Mouse (Mus musculus) layer of hippocampus, adult 9-10 months (tissue): ENCODE results near the gene Tnik.

Experiments used
- DNase-seq: peaks from one replicate; pipeline ENCODE4 v3.0.0; 2022; ENCODE audit warnings: low spot score

The Tnik gene

DNA sequence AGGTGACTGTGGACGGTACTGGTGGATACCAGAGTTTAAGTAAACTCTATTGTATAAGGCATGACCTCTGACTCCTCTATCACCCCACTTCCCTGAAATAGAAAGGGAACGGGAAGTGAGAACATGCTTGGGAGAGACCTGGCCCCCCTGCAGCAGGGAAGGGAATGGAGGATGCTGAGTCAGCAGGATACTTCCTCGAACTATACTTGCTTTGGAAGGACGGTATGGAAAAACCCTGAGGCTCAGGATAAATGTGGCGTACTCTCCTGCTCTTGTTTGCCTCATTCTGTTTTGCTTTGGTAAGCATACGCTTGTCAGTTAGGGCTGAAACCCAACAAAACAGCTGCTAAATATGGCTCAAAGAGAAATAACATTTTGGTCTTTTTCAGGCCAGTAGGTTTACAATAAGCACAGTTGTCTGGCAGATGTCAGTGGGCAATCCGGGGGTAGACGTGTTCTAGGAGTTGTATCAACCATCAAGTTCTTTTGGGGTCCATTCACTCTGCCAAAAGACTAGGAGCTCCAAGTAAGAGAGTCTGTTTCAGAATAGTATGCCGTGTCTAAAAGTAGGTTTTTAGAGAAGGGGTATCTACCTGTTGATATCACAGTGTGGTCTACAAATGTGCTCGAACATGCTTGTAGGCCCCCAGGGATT is 87.3 kb downstream of the Tnik start:
- DNase-seq = no peak

GRCm38 (mm10) chr3:28358391-28358790 is 95.4 kb downstream of the Tnik start:
- no peak for DNase-seq

DNA sequence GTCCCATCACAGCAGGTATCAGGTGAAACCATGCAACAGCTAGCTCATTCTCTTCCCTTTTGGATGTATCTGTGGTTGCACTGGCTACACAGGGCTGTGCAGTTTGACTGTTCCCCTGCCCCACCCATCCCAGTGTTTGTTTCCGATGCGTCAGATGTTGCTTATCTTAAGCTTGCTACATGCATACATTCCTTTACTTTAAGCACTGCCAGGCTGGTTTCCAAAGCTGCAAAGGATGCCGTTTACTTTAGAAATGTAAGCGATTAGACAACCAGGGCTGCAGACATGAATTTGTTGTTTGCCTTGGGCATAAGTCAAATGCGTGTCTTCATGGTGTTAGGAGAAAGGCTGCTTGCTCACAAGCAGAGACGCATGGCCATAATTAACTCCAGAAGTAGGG is 96.1 kb downstream of the Tnik start:
- no peak for DNase-seq

DNA sequence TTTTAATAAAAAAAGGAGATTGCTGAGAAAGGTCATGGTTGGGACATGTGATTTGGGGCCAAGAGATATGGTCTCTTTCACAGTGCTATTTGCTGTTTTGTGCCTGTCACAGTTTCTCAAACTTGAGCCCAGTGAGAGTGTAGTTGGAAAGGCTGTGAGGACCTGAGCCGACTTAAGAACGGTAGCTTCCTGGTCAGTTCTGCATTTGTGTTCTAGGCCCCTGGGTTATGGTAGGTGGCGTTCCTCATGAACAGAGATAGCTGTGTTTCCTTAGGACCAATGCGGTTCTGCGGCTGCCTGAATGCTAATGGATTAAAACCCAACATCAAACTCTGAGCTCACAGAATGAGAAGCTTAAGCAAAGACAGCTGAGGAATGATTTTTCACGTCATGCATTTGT is 98.0 kb downstream of the Tnik start:
- DNase-seq = no peak

- no peak for DNase-seq
These were observed 100.6 kb downstream of the Tnik start for GRCm38 (mm10) chr3:28363441-28364125.

- DNase-seq = no peak
These were observed 105.7 kb downstream of the Tnik start for GRCm38 (mm10) chr3:28368746-28369145.

DNA sequence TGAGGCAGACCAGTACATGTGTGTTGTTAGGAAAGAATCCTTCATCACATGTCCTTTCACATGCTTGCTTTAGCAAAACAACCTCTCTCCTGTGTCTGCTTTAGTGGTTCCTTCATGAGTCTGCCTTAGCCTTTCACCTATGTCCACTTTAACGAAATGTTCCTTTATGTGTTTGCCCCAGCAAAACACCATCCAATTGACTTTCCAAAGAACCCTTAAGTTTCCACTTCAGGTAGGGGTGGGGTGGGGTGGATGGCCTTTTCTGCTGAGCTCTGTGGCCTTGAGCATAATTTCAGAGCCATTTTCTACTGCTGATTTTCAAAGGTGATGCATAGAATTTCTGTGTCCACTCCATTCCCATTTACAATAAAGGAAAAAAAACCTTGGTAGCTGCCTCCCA is 106.3 kb downstream of the Tnik start:
- DNase-seq = no peak

GRCm38 (mm10) chr3:28369698-28370097 is 106.7 kb downstream of the Tnik start:
- DNase-seq = no peak

- DNase-seq = no peak
These were observed 108.6 kb downstream of the Tnik start for GRCm38 (mm10) chr3:28371583-28371982.

DNA sequence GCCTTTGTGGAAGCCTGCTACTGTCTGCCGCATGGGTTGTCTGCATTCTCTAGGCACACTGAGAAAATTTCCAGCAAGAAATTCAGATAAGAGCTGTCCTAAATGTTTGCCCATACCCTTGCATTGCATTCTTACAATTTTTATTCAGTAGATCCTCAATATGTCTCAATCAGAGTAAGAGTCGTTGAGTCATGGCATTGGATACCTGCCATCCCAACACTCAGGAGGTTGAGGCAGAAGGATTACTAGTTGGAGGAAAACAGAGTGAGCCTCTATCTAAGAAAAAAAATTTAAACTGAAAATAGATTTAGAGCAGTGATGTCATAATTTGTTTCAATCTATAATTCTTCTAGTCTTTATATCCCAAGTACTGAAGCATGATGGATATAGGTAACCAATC is 109.4 kb downstream of the Tnik start:
- DNase-seq = no peak

DNA sequence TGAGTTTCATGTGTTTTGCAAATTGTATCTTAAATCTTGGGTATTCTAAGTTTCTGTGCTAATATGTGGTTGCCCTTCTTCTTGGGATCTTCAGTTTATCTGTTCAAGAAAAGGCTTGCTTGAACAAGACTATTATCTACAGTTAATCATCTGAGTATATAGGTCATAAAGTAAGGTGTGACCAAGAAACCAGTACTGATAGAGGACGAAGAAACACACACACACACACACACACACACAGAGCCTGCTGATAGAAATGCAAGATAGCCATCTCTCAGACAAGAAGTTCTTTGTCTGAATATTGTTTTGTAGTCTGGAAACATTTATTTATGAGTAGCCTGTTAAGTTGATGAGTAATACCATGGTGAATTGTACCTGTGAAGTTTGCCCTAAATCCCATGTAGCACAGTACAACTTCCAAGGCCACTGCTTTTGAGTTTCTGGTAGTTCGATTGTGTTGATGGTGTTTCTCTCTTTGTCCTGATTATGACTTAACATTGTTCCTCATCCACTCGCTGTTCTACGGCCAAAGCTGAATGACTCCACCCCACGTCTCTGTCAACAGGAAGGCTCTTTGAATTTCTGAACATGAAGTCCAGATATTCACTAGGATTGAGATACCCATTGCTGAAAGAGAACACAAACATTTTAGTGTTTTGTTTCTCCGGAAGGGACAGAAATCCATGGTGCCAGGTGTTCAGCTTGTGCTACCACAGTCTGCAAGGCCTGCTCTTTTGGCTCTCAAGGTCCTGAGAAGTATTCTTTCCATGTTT is 111.9 kb downstream of the Tnik start:
- no peak for DNase-seq

- DNase-seq = no peak
These were observed 117.2 kb downstream of the Tnik start for GRCm38 (mm10) chr3:28380224-28380623.

DNA sequence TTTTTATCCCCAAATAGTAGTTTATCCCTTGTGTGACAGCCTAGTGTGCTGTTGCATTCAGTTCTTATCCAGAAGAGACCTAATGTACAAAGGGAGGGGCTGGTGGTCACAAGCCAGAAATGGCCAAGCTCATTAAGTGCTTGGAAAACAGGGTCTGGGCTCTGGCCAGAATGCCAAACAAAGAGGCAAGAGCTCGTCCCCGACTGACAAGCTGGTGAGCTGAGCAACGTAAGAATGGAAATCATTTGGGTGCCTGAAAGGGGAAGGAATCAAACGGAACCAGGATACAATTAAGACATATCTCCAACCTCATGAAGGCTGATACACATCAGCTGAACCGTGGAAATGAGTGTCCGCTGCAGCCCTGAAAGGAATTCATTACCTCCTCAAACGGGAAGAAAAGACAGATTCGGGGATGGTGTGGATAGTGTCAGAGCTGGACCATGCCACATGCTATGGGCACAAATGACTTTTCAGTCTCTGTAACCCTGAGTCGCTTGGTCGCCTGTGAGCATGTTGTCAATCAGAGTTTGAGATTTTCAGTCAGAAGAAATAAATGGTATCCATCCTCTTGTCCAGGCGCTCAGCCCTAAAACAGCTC is 120.6 kb downstream of the Tnik start:
- no peak for DNase-seq

DNA sequence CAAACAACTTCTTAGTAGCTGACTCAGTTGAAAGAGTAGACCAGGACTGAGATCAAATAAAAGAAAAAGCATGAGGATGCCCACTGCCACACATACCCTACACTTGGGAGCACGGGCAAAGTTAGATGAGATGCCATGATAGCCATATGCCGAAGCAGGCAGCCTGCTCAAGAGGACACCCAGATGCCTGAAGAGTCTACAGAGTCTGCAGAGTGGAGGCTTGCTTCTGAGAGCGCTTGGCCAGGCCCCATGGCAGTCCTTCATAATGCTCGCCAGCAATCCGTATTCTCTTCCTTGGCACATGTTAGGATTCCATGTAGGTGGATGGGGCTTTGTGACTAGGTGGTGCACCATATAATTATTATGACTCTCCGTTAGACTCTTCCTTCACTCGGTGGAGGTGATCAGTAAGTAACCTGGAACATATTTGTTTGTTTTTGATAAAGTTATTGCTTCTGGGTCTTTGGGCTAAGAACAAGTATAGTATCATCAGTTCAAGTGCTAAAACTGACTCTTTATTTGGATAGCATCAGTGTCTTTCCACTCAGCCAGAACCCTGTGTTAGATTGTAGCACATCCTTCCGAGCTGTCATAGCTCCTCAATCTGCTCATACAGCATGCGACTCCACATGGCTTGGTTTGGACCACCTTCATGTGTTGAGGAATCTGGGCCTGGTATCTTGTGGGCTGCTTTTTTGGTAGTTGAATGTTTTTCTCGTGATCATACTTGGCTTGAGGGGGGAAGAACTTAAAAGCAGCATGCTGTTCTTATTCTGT is 122.4 kb downstream of the Tnik start:
- no peak for DNase-seq

GRCm38 (mm10) chr3:28388540-28388939 is 125.5 kb downstream of the Tnik start:
- DNase-seq = no peak

- no peak for DNase-seq
These were observed 127.2 kb downstream of the Tnik start for GRCm38 (mm10) chr3:28390183-28390582.

GRCm38 (mm10) chr3:28392542-28392941 is 129.5 kb downstream of the Tnik start:
- DNase-seq = no peak

GRCm38 (mm10) chr3:28398781-28399180 is 135.8 kb downstream of the Tnik start:
- no peak for DNase-seq

GRCm38 (mm10) chr3:28399593-28400216 is 136.7 kb downstream of the Tnik start:
- no peak for DNase-seq

DNA sequence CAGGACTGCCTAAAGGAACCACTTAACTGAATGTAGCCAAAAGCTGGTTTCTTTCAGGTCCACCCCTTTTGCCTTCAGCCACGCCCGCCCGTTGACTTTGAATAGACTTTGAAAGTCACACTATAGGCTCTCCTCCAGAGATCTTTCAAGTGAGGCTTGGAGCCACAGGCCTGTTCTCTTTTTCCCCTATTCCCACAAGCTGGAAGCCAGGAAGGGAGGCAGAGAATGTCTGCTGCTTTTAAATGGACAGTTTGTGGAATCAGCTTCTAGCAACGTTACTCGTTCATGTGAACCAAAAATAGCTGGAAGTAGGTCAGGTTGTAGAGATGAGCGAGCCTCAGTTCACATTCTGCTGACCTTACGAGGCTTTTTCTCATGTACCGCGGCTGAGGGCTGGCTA is 138.3 kb downstream of the Tnik start:
- no peak for DNase-seq

GRCm38 (mm10) chr3:28402221-28402620 is 139.2 kb downstream of the Tnik start:
- DNase-seq = no peak

GRCm38 (mm10) chr3:28405391-28405790 is 142.4 kb downstream of the Tnik start:
- DNase-seq = no peak
